Mouse (Mus musculus) stomach, postnatal 0 days (tissue): ENCODE measurements around the gene Adamts4. TPM values are rescaled to one million over a fixed set of nuclear protein-coding genes. Genes with fewer than 3 reads are reported as not detected.

Experiments used
- ATAC-seq: fragments of 200-750 bp; cut with Nextera tagmentation; 2 replicates; pipeline ENCODE4 v1.8.0; 2017; ENCODE audit not compliant: low FRiP score, low TSS enrichment
- DNase-seq: peaks from one replicate; pipeline ENCODE4 v3.0.0-alpha.2; 2016; ENCODE audit warnings: low spot score
- H3K27ac ChIP-seq: fragments of 300-500 bp; sonication (generic); replicated peaks from 2 replicates; pipeline ENCODE4 v1.5.1; 2014; ENCODE audit warnings: mild to moderate bottlenecking, control low read depth
- H3K27me3 ChIP-seq: fragments of 300-500 bp; sonication (generic); 2 replicates; pipeline ENCODE4 v1.6.1; 2014; ENCODE audit warnings: low read length; ENCODE audit not compliant: control insufficient read depth, insufficient read depth
- H3K36me3 ChIP-seq: fragments of 300-500 bp; sonication (generic); 2 replicates; pipeline ENCODE4 v1.6.1; 2014; ENCODE audit warnings: low read length, mixed read lengths; ENCODE audit not compliant: control insufficient read depth, insufficient read depth
- H3K4me1 ChIP-seq: fragments of 300-500 bp; sonication (generic); replicated peaks from 2 replicates; pipeline ENCODE4 v1.6.1; 2014; ENCODE audit warnings: antibody characterized with exemption; ENCODE audit not compliant: control insufficient read depth, insufficient read depth
- H3K4me2 ChIP-seq: fragments of 300-500 bp; sonication (generic); replicated peaks from 2 replicates; pipeline ENCODE4 v1.6.1; 2014; ENCODE audit warnings: low read depth, mild to moderate bottlenecking, control low read depth, moderate library complexity
- H3K4me3 ChIP-seq: fragments of 300-500 bp; sonication (generic); 2 replicates; pipeline ENCODE4 v1.5.1; 2014; ENCODE audit warnings: low read depth, low read length, control low read depth
- H3K9ac ChIP-seq: fragments of 300-500 bp; sonication (generic); 2 replicates; pipeline ENCODE4 v1.6.1; 2014; ENCODE audit warnings: mild to moderate bottlenecking, low read length, control low read depth, mixed read lengths
- H3K9me3 ChIP-seq: fragments of 300-500 bp; sonication (generic); 2 replicates; pipeline ENCODE4 v1.6.1; 2016; ENCODE audit warnings: low read length; ENCODE audit not compliant: control insufficient read depth
- CTCF ChIP-seq: IDR thresholded peaks from 2 replicates; pipeline ENCODE4 v1.5.1; 2016; ENCODE audit warnings: antibody characterized with exemption, low read depth, mild to moderate bottlenecking, moderate library complexity
- EP300 ChIP-seq: optimal IDR thresholded peaks from 2 replicates; pipeline ENCODE3; 2016; ENCODE audit warnings: antibody characterized with exemption
- WGBS: fragments of 180-500 bp; shearing (Covaris S2); extraction: QIAGEN DNeasy Blood & Tissue Kit; methylation state at CpG from one replicate; pipeline ENCODE4 v1.1.7; 2014; 5-methylcytosine and 5-hydroxymethylcytosine counted together
- polyA plus RNA-seq: library from polyadenylated mRNA; unstranded; fragments of >200 nt; fragmentation: Nextera tagmentation; extraction: Ambion mirVana; gene quantifications from 2 replicates; pipeline ENCODE4 v1.2.1, GENCODE M21; 2015

Adamts4 gene
- polyA plus RNA-seq, 1 experiment from 2014 or later: 3.9 TPM

DNA sequence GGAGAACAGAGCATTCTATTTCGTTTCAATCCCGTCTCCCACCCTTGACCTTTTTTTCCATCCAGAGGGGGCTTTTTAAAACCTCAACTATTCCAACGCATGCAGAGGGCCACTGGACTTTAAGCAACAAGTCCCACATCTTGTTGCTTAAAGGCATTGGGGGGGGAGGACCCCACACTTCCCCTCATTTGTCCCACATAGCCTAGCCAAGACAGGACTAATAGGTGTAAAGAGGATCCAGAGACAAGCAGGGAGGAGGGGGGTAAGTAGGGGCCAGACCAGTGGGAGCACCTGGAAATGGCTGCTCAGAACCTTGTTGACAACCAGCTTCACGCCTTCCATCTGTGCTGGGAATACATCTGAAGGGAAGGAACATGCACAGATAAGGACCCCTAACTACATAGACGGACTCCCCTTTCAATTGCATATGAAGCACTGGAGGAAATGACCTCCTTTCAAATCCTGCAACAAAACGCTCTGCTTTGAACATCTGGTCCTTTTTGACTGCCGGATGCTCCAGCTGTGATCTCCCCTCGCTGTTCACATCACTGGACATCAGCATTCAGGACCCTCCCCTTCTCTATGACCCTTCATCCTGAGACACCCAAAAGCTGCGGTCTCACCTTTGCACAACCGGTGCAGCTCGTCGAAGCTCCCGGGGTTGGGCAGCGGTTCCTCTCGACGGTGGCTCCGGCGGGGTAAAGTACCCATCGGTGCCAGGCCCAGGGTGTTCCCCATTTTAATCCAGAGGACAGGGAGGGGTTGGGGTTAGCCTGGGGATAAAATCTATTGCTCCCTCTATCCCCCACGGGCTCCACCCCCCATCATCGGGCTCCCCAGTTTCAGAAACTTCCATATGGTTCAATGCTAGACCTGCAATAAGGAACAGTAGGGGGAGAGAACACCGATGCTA, 28.7 kb upstream of the Adamts4 start:
- Histone ChIP-seq H3K27ac (no peak overlapping the region; the same call in 1 of the 2 replicates), H3K36me3 (peaks cover 7% of the 10 kb centered on the region; the same call in 1 of the 2 replicates), H3K9ac (peak overlapping the region; percentile 56), H3K4me3 (peak overlapping the region; percentile 67), H3K9me3 (no peaks in the 10 kb centered on the region), H3K27me3 (no peaks in the 10 kb centered on the region), H3K4me1 (peaks cover 4% of the 10 kb centered on the region), H3K4me2 (peak overlapping the region; percentile 81)
- WGBS: 4% methylated on average over 22 of the region's 22 CpGs
- TF ChIP-seq CTCF: no peak
- TF ChIP-seq EP300: no peak
- ATAC-seq (no peak), DNase-seq (no peak)

DNA sequence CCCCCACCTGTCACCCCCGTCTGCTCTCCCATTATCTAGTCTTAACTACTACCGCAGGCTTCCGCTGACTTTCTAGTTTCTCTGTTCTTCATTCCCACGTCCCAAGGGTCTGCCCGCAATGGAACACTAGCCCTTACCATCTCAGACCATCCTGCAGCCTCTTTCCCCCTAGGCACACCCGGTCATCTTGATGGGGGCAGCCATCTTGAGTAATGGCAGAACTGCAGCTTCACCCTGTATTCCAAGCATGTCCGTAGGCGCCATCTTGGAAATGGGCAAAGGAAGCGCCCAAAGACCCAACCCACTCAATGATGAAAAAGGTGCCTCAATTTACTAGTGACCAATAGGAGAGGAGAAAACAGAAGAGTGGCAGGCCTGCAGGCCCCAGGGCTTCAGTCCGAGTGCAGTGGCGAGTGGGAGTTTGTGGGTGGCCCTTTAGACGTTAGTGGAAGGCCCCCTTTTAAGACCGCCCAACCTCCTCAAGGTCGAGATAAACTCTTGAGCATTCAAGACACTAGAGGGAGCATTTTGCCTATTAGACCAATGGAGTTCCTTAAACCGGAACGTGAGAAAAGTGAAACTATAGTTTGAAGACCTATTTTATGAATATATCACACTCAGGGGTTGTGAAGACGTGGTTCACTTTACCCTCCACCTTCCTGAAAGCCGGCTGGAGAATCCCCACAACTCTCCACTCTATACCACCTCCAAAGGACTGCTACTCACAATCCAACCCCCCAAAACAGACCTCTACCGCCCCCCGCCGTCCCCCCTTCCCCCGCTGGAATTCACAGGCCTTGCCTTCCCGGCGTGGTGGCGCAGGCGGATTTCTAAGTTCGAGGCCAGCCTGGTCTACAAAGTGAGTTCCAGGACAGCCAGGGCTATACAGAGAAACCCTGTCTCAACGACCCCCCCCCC, 27.7 kb upstream of the Adamts4 start, which contains the start of gene Tomm40l:
TSS of gene Tomm40l (minus strand) at position 277 of the 918 bp plus-strand sequence.
- Histone ChIP-seq H3K9me3 (no peaks in the 10 kb centered on the region), H3K9ac (peak within 1 kb of the TSS; percentile 56), H3K27ac (peak within 1 kb of the TSS; percentile 92), H3K4me1 (peaks cover 4% of the 10 kb centered on the region), H3K4me3 (peak within 1 kb of the TSS; percentile 67), H3K4me2 (peak within 1 kb of the TSS; percentile 81), H3K36me3 (peaks cover 7% of the 10 kb centered on the region; the same call in 1 of the 2 replicates), H3K27me3 (no peaks in the 10 kb centered on the region)
- DNase-seq (peak; percentile 91), ATAC-seq (peak; percentile 98)
- no peak for TF ChIP-seq EP300
- TF ChIP-seq CTCF: peak; percentile 86
- 1% methylated on average over 28 of the region's 28 CpGs for WGBS

DNA sequence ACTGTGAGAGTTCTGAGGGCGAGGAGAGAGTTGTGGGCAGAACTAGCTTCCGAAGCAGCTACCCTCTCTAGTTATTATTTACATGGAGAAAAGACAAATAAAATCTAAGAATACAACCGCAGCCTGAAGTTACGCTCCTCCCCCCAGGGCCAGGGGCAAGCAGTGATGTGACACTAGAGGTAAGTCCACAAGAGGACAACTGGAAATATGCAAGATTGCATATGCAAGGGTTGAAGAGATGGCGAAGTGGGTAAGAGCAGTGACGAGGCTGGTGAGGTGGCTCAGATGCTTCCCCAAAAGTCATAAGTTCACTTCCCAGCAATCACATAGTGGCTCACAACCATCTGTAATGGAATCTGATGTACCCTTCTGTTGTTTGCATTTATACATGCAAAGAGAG, 27.1 kb upstream of the Adamts4 start:
- Histone ChIP-seq H3K4me3 (peak overlapping the region; percentile 37), H3K4me1 (peaks cover 4% of the 10 kb centered on the region), H3K27ac (peak overlapping the region; percentile 92), H3K4me2 (peak overlapping the region; percentile 48), H3K9ac (no peak overlapping the region), H3K27me3 (no peaks in the 10 kb centered on the region), H3K9me3 (no peaks in the 10 kb centered on the region), H3K36me3 (peaks cover 7% of the 10 kb centered on the region; the same call in 1 of the 2 replicates)
- TF ChIP-seq EP300 (no peak), CTCF (no peak)
- DNase-seq (no peak), ATAC-seq (no peak)
- 71% methylated on average over 6 of the region's 6 CpGs for WGBS

DNA sequence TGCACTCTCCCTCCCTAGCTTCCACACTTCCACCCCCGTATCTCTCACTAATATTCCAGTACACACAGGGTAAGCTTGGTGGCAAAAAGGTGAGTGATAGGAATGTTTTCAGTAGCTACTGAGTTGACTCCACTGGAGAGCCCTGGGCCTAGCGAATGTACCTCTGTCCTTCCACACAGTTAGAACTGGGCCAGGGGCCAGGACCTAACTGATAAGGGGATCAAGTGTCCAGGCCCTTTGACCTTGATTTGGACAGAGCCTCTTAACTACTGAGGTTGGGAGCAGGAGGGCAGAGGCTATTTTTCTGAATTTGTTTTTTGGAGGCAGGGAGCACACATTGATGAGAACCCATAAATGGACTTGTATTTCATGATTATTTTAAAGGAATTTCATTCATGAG, 26.4 kb upstream of the Adamts4 start:
- WGBS: 79% methylated on average over 2 of the region's 2 CpGs
- peaks cover 5% of the 10 kb centered on the region; the same call in 1 of the 2 replicates for H3K36me3 ChIP-seq
- no peak overlapping the region for H3K4me3 ChIP-seq
- DNase-seq (no peak), ATAC-seq (no peak)
- no peak overlapping the region for H3K27ac ChIP-seq
- H3K9me3 ChIP-seq: no peaks in the 10 kb centered on the region
- H3K27me3 ChIP-seq: no peaks in the 10 kb centered on the region
- no peak overlapping the region for H3K9ac ChIP-seq
- H3K4me1 ChIP-seq: peaks cover 4% of the 10 kb centered on the region
- TF ChIP-seq EP300: no peak
- no peak for TF ChIP-seq CTCF
- H3K4me2 ChIP-seq: no peak overlapping the region

DNA sequence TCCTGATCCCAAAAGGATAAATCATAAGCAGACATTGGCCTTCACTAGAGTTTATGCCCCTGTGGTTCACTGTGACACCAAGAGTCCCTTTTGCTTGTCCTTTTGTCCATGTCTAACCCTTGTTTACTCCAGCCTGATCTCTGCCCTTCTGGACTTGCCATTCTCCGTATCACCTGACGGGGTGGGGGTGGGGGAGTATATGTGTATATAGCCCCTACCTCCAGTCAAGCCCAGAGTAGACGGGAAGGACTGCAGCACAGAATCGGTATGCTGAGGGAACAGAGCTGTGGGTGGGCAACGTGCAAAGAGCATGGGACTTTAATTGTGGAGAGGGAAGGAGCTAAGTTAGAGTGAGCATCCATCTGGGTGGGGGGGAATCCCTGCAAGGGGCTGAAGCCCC, 25.4 kb upstream of the Adamts4 start, which contains the start of gene Apoa2:
TSS of gene Apoa2 (plus strand) at position 198 of the 400 bp plus-strand sequence.
- 68% methylated on average over 5 of the region's 5 CpGs for WGBS
- Histone ChIP-seq H3K36me3 (peaks cover 5% of the 10 kb centered on the region; the same call in 1 of the 2 replicates), H3K4me3 (no peak within 1 kb of the TSS), H3K27me3 (no peaks in the 10 kb centered on the region), H3K4me1 (peaks cover 4% of the 10 kb centered on the region), H3K27ac (no peak within 1 kb of the TSS), H3K9ac (no peak within 1 kb of the TSS), H3K4me2 (no peak within 1 kb of the TSS), H3K9me3 (no peaks in the 10 kb centered on the region)
- DNase-seq (no peak), ATAC-seq (no peak)
- TF ChIP-seq CTCF (no peak), EP300 (no peak)
